Mouse (Mus musculus) brain, embryonic 14.5 days (tissue): Measurements from ENCODE around the gene Prpf4.

Experiments used
- CTCF ChIP-seq: fragments of 200-500 bp; IDR thresholded peaks from 2 replicates; pipeline ENCODE4 v1.5.1; 2012; ENCODE audit warnings: inconsistent platforms, mild to moderate bottlenecking, moderate library complexity, borderline replicate concordance; ENCODE audit not compliant: insufficient read depth, insufficient read length; ENCODE audit errors: extremely low read depth
- POLR2A ChIP-seq: fragments of 200-500 bp; IDR thresholded peaks from 2 replicates; pipeline ENCODE4 v1.6.1; 2012; ENCODE audit warnings: mild to moderate bottlenecking, inconsistent platforms, borderline replicate concordance; ENCODE audit not compliant: poor library complexity, insufficient read depth, insufficient read length, severe bottlenecking; ENCODE audit errors: extremely low read depth

- TF ChIP-seq CTCF (no peak), POLR2A (no peak)
Observed at GRCm38 (mm10) chr4:62409615-62410014, 1.0 kb downstream of the Prpf4 start.
